Mouse (Mus musculus): ENCODE results near the gene Dhdh. TPM values are rescaled to one million over a fixed set of nuclear protein-coding genes. Genes with fewer than 3 reads are reported as not detected.
A peak's percentile ranks its signal among the peaks of the same experiment; 100 is the strongest.
"Not testable (repeated sequence)": the region's sequence is repeated elsewhere in the genome, so short reads cannot be mapped to it uniquely, and the experiment has no call there.

Gene Dhdh
- polyA plus RNA-seq, 1 experiment from 2014 or later, result 3.0 TPM

DNA sequence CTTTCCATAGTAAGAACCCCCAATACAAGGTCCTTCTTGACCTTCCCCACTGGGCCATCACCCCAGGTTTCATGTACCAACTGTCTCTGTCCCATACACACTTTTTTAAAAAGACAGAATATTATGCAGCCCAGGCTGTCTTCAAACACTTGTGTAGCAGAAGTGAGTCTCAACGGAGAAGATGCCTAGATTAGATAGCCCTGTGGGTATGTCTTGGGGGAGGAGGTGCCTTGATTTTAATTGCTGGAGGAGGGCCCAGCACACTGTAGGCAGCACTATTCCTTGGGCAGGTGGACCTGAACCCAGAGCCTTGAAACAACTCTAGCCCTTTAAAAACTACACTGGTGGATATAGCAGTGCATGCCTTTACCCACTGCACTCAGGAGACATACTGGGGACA lies 6.4 kb downstream of the Dhdh start:
- Histone ChIP-seq H3K4me1 (replicated peaks; ENCODE audit: control insufficient read depth, insufficient read depth, low read length) (no peaks in the 10 kb centered on the region), H3K4me2 (ENCODE audit: low read length) (no peak overlapping the region), H3K27ac (ENCODE audit: low read length) (no peak overlapping the region), H3K36me3 (ENCODE audit: control insufficient read depth, insufficient read depth) (no peaks in the 10 kb centered on the region), H3K27me3 (replicated peaks; ENCODE audit: control insufficient read depth, insufficient read depth, low read length) (no peaks in the 10 kb centered on the region), H3K9ac (replicated peaks; ENCODE audit: low read depth, low read length) (no peak overlapping the region), H3K9me3 (ENCODE audit: control insufficient read depth, low read length) (no peaks in the 10 kb centered on the region), H3K4me3 (replicated peaks; ENCODE audit: low read length) (no peak overlapping the region)
- ATAC-seq, result no peak
- WGBS, result 92% methylated on average over 1 of the region's 1 CpGs

DNA sequence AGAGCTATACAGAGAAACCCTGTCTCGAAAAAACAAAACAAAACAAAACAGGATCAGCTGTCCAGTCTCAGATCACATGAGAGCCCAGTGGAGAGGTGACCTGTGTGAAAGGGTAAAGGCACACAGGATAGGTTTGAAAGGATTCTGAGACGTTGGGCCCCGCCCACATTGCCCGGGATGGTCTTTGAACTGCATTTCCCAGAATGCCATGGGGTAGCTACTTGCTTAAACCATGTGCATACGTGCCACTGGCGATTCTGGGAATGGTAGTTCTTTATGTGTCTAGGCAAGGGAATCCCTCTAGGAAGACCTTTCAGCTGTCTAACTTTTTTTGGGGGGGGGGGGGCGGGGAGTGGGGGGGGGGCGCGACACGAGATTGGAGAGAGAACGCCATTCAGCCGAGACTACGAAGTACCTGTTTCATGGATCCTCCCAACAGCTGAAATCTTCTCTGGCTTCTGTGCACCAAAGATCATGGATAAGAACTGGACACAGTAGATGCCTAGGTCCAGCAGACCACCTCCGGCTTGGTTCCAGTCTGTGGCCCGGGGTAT lies 7.2 kb downstream of the Dhdh start, which contains the start of gene Tulp2:
Gene Tulp2 (plus strand): TSS at position 504 of the 554 bp plus-strand sequence.
- peak; percentile 93 for ATAC-seq
- no peak within 1 kb of the TSS for H3K4me2 ChIP-seq (ENCODE audit: low read length)
- no peak within 1 kb of the TSS for H3K27ac ChIP-seq (ENCODE audit: low read length)
- no peaks in the 10 kb centered on the region for H3K4me1 ChIP-seq (replicated peaks; ENCODE audit: control insufficient read depth, insufficient read depth, low read length)
- WGBS, result 55% methylated on average over 15 of the region's 15 CpGs
- no peak within 1 kb of the TSS for H3K4me3 ChIP-seq (replicated peaks; ENCODE audit: low read length)
- no peaks in the 10 kb centered on the region for H3K9me3 ChIP-seq (ENCODE audit: control insufficient read depth, low read length)
- H3K36me3 ChIP-seq (ENCODE audit: control insufficient read depth, insufficient read depth), result no peaks in the 10 kb centered on the region
- H3K27me3 ChIP-seq (replicated peaks; ENCODE audit: control insufficient read depth, insufficient read depth, low read length), result no peaks in the 10 kb centered on the region
- H3K9ac ChIP-seq (replicated peaks; ENCODE audit: low read depth, low read length), result no peak within 1 kb of the TSS

- H3K9me3 ChIP-seq (ENCODE audit: control insufficient read depth, low read length); ATAC-seq; H3K27ac ChIP-seq (ENCODE audit: low read length); H3K4me2 ChIP-seq (ENCODE audit: low read length); H3K9ac ChIP-seq (replicated peaks; ENCODE audit: low read depth, low read length); H3K4me3 ChIP-seq (replicated peaks; ENCODE audit: low read length); H3K36me3 ChIP-seq (ENCODE audit: control insufficient read depth, insufficient read depth); H3K4me1 ChIP-seq (replicated peaks; ENCODE audit: control insufficient read depth, insufficient read depth, low read length); H3K27me3 ChIP-seq (replicated peaks; ENCODE audit: control insufficient read depth, insufficient read depth, low read length): not testable (repeated sequence)
- 78% methylated on average over 3 of the region's 4 CpGs for WGBS
These were observed 8.3 kb downstream of the Dhdh start for GRCm38 (mm10) chr7:45480310-45480709.

DNA sequence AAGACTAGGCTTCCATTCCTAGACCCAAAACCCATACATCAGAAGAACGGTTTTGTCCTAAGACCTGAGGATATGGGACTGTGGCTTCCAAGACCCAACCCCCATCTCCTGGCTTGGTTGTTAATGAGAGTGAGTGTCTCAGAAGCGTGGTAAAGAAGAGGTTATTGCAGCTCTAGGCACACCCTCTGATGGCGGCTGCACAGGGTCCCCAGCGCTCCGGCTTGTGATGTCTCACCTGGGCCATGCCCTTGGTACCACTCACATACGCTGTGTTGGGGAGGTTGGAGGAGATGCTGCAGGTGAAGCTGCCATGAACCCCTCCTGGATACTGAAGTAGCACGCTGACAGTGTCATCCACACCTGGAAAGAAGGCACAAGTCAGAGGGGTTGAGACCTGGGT lies 9.8 kb downstream of the Dhdh start:
- Histone ChIP-seq H3K36me3 (ENCODE audit: control insufficient read depth, insufficient read depth) (no peaks in the 10 kb centered on the region), H3K4me1 (replicated peaks; ENCODE audit: control insufficient read depth, insufficient read depth, low read length) (no peaks in the 10 kb centered on the region), H3K4me3 (replicated peaks; ENCODE audit: low read length) (no peak overlapping the region), H3K27me3 (replicated peaks; ENCODE audit: control insufficient read depth, insufficient read depth, low read length) (no peaks in the 10 kb centered on the region), H3K9ac (replicated peaks; ENCODE audit: low read depth, low read length) (no peak overlapping the region), H3K9me3 (ENCODE audit: control insufficient read depth, low read length) (no peaks in the 10 kb centered on the region), H3K4me2 (ENCODE audit: low read length) (no peak overlapping the region), H3K27ac (ENCODE audit: low read length) (no peak overlapping the region)
- ATAC-seq, result no peak
- WGBS, result 95% methylated on average over 7 of the region's 7 CpGs

- no peaks in the 10 kb centered on the region for H3K4me1 ChIP-seq (replicated peaks; ENCODE audit: control insufficient read depth, insufficient read depth, low read length)
- H3K36me3 ChIP-seq (ENCODE audit: control insufficient read depth, insufficient read depth), result no peaks in the 10 kb centered on the region
- no peaks in the 10 kb centered on the region for H3K9me3 ChIP-seq (ENCODE audit: control insufficient read depth, low read length)
- ATAC-seq, result no peak; the same call in 1 of the 2 replicates
- H3K4me3 ChIP-seq (replicated peaks; ENCODE audit: low read length), result no peak overlapping the region
- no peak overlapping the region for H3K4me2 ChIP-seq (ENCODE audit: low read length)
- H3K9ac ChIP-seq (replicated peaks; ENCODE audit: low read depth, low read length), result no peak overlapping the region
- H3K27me3 ChIP-seq (replicated peaks; ENCODE audit: control insufficient read depth, insufficient read depth, low read length), result no peaks in the 10 kb centered on the region
- 17% methylated on average over 3 of the region's 3 CpGs for WGBS
- H3K27ac ChIP-seq (ENCODE audit: low read length), result no peak overlapping the region
These were observed 11.6 kb downstream of the Dhdh start for GRCm38 (mm10) chr7:45477003-45477402.

DNA sequence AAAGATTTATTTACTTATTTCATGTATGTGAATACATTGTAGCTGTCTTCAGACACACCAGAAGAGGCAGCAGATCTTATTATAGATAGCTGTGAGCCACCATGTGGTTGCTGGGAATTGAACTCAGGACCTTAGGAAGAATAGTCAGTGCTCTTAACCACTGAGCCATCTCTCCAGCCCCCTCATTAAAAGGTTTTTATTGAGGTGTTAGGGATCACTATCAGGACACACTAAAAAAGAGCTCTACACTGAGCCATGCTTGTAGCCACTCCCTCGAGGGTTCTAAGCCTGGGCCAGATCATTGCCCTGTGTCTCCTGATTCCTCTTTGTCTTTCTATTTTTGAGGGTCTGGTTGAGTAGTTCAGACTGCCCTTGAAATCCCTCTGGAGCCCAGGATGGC lies 12.2 kb downstream of the Dhdh start:
- Histone ChIP-seq H3K4me2 (ENCODE audit: low read length) (no peak overlapping the region), H3K4me3 (replicated peaks; ENCODE audit: low read length) (no peak overlapping the region), H3K4me1 (replicated peaks; ENCODE audit: control insufficient read depth, insufficient read depth, low read length) (no peaks in the 10 kb centered on the region), H3K27me3 (replicated peaks; ENCODE audit: control insufficient read depth, insufficient read depth, low read length) (no peaks in the 10 kb centered on the region), H3K27ac (ENCODE audit: low read length) (no peak overlapping the region), H3K9me3 (ENCODE audit: control insufficient read depth, low read length) (no peaks in the 10 kb centered on the region), H3K9ac (replicated peaks; ENCODE audit: low read depth, low read length) (no peak overlapping the region), H3K36me3 (ENCODE audit: control insufficient read depth, insufficient read depth) (no peaks in the 10 kb centered on the region)
- no peak for ATAC-seq
- 54% methylated on average over 1 of the region's 1 CpGs for WGBS

DNA sequence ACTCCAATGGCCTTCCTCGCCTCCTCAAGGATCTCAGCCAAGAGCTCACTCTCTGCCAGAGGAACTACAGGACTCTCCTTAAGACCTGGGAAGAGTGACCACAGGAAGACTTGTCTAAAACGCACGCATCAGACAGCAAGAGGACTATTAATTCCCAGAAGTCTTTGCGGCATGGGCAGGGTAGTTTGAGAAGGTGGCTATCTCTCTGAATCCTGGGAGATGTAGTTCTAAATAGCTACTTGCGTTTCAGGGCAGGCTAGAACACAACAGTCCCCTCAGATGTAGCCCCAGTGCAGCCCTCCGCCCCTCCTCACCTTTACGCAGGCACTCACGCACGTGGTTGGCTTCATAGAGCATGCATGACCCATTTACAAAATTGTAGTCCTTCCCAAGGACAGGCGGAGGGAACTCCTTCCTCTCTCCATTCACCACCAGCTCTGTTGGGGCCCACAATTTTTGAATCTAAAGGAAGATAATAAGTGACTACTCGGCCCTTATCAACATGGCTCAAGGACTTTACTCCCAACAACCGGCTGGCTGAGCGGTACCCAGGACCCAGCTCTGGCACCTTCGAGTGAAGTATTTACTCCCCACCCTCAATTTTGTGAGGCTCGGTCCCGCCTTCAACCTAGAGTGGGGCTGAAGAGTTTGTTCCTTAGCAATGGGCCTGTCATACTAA lies 13.2 kb downstream of the Dhdh start:
- no peak for ATAC-seq

DNA sequence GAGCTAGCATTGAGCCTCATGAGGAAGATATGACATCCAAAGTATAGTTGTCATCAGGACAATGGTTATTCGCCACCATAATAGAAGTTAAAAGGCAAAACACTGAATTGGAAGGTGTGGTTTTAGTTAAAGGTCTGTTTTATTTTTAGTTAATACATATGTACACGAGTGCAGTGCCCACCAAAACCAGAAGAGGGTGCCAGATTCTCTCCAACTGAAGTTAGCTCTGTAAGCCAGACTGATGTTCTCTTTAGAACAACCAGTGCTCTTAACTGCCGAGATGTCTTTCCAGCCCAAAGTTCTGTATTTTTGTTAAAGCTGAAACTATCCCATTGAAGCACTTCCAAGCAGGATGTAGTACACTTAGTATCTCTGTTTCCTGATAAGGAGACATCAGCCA lies 17.7 kb downstream of the Dhdh start:
- H3K27me3 ChIP-seq (replicated peaks; ENCODE audit: control insufficient read depth, insufficient read depth, low read length), result no peaks in the 10 kb centered on the region
- H3K36me3 ChIP-seq (ENCODE audit: control insufficient read depth, insufficient read depth), result no peaks in the 10 kb centered on the region
- H3K9me3 ChIP-seq (ENCODE audit: control insufficient read depth, low read length), result no peaks in the 10 kb centered on the region
- H3K4me3 ChIP-seq (replicated peaks; ENCODE audit: low read length), result no peak overlapping the region
- H3K27ac ChIP-seq (ENCODE audit: low read length), result no peak overlapping the region
- no peak for ATAC-seq
- peaks cover 4% of the 10 kb centered on the region for H3K4me1 ChIP-seq (replicated peaks; ENCODE audit: control insufficient read depth, insufficient read depth, low read length)
- WGBS, result 7% methylated on average over 3 of the region's 3 CpGs
- no peak overlapping the region for H3K9ac ChIP-seq (replicated peaks; ENCODE audit: low read depth, low read length)
- H3K4me2 ChIP-seq (ENCODE audit: low read length), result no peak overlapping the region

More for the DNA sequence above, 13.2 kb downstream of the Dhdh start:
- WGBS, result 72% methylated on average over 16 of the region's 16 CpGs
- H3K27ac ChIP-seq (ENCODE audit: low read length), result no peak overlapping the region
- H3K9me3 ChIP-seq (ENCODE audit: control insufficient read depth, low read length), result no peaks in the 10 kb centered on the region
- H3K9ac ChIP-seq (replicated peaks; ENCODE audit: low read depth, low read length), result no peak overlapping the region; the same call in 1 of the 2 replicates
- H3K27me3 ChIP-seq (replicated peaks; ENCODE audit: control insufficient read depth, insufficient read depth, low read length), result no peaks in the 10 kb centered on the region
- no peaks in the 10 kb centered on the region for H3K36me3 ChIP-seq (ENCODE audit: control insufficient read depth, insufficient read depth)
- no peaks in the 10 kb centered on the region for H3K4me1 ChIP-seq (replicated peaks; ENCODE audit: control insufficient read depth, insufficient read depth, low read length)
- 0 out of 2 replicates have a peak overlapping the region, but pooled peaks have one; percentile 2 for H3K4me2 ChIP-seq (ENCODE audit: low read length)
- H3K4me3 ChIP-seq (replicated peaks; ENCODE audit: low read length), result no peak overlapping the region

DNA sequence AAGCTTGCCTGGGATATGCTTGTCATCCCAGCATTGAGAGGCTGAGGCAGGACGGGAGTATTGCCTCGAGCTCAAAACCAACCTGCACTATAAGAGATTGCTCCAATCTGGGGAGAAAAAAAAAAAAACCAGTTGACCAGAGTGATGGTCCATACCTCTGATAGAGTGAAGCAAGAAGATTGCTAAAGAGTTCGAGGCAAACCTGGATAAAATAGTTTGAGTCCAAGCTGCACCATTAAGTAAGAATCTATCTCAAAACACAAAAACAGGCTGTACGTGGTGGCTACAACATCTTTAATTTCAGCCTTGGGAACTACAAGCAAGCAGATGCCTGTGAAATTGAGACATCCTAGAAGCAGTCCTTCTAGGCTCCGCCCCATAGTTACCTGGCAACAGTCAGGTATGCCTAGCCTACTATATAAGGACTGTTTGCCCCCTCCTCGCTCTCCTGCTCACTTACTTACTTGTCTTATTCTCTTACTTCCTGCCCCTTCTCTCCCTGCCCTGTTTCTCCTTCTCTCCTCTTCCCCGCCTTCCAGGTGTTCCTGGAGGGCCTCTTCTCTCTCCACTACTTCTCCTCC lies 21.4 kb downstream of the Dhdh start:
- Histone ChIP-seq H3K9ac (replicated peaks; ENCODE audit: low read depth, low read length) (peak overlapping the region; percentile 91; the same call in 1 of the 2 replicates), H3K27me3 (replicated peaks; ENCODE audit: control insufficient read depth, insufficient read depth, low read length) (no peaks in the 10 kb centered on the region), H3K9me3 (ENCODE audit: control insufficient read depth, low read length) (no peaks in the 10 kb centered on the region), H3K36me3 (ENCODE audit: control insufficient read depth, insufficient read depth) (peaks cover 9% of the 10 kb centered on the region; the same call in 1 of the 2 replicates), H3K4me3 (replicated peaks; ENCODE audit: low read length) (peak overlapping the region; percentile 88), H3K4me1 (replicated peaks; ENCODE audit: control insufficient read depth, insufficient read depth, low read length) (peaks cover 13% of the 10 kb centered on the region), H3K4me2 (ENCODE audit: low read length) (peak overlapping the region; percentile 85), H3K27ac (ENCODE audit: low read length) (no peak overlapping the region)
- 34% methylated on average over 7 of the region's 7 CpGs for WGBS
- ATAC-seq, result peak; percentile 41; the same call in 1 of the 2 replicates

Data from forebrain, embryonic 16.5 days (tissue).